Mouse (Mus musculus) c-Kit-negative CD71-positive TER-119-positive erythroid progenitor cells, embryonic 14.5 days (primary cell): ENCODE data around the gene Ddi2.

ENCODE experiments used
- DNase-seq: peaks from one replicate; pipeline ENCODE4 v3.0.0-alpha.2; 2013; ENCODE audit warnings: low read depth, low spot score

The Ddi2 gene

GRCm38 (mm10) chr4:141704625-141705024 lies 18.6 kb downstream of the Ddi2 start:
- DNase-seq: no peak

GRCm38 (mm10) chr4:141694719-141695118 lies 28.5 kb downstream of the Ddi2 start:
- DNase-seq: no peak

- DNase-seq: no peak
These were observed 34.7 kb downstream of the Ddi2 start for GRCm38 (mm10) chr4:141688505-141688904.

GRCm38 (mm10) chr4:141686525-141686924 lies 36.7 kb downstream of the Ddi2 start:
- DNase-seq: no peak

- DNase-seq: no peak
These were observed 37.1 kb downstream of the Ddi2 start for GRCm38 (mm10) chr4:141686093-141686492.

GRCm38 (mm10) chr4:141685499-141685898 lies 37.7 kb downstream of the Ddi2 start, which contains the start of gene Rsc1a1:
Gene Rsc1a1, minus strand, starts transcription at chr4:141685599.
- DNase-seq: no peak

- no peak for DNase-seq
These were observed 40.5 kb downstream of the Ddi2 start for GRCm38 (mm10) chr4:141682706-141683230.

- DNase-seq: no peak
These were observed 41.5 kb downstream of the Ddi2 start for GRCm38 (mm10) chr4:141681767-141682166.

- DNase-seq: no peak
These were observed 42.3 kb downstream of the Ddi2 start for GRCm38 (mm10) chr4:141680892-141681291.

GRCm38 (mm10) chr4:141679016-141679415 lies 44.2 kb downstream of the Ddi2 start:
- DNase-seq: no peak

GRCm38 (mm10) chr4:141676462-141676979 lies 46.7 kb downstream of the Ddi2 start:
- no peak for DNase-seq

GRCm38 (mm10) chr4:141672325-141672724 lies 50.9 kb downstream of the Ddi2 start:
- no peak for DNase-seq

- DNase-seq: no peak
These were observed 51.8 kb downstream of the Ddi2 start for GRCm38 (mm10) chr4:141671389-141671788.

GRCm38 (mm10) chr4:141669898-141670712 lies 53.1 kb downstream of the Ddi2 start:
- no peak for DNase-seq

GRCm38 (mm10) chr4:141664799-141665198 lies 58.4 kb downstream of the Ddi2 start, which contains the start of gene Plekhm2:
Gene Plekhm2, minus strand, starts transcription at chr4:141664899.
- DNase-seq: no peak

GRCm38 (mm10) chr4:141664011-141664745 lies 59.0 kb downstream of the Ddi2 start:
- DNase-seq: peak; percentile 52

- DNase-seq: peak; percentile 12
These were observed 59.9 kb downstream of the Ddi2 start for GRCm38 (mm10) chr4:141663122-141663931.

- DNase-seq: no peak
These were observed 62.3 kb downstream of the Ddi2 start for GRCm38 (mm10) chr4:141660884-141661283.

- no peak for DNase-seq
These were observed 63.5 kb downstream of the Ddi2 start for GRCm38 (mm10) chr4:141659739-141660138.

GRCm38 (mm10) chr4:141658846-141659484 lies 64.3 kb downstream of the Ddi2 start:
- no peak for DNase-seq

- no peak for DNase-seq
These were observed 66.3 kb downstream of the Ddi2 start for GRCm38 (mm10) chr4:141656932-141657331.
